Mouse (Mus musculus) midbrain, postnatal 0 days (tissue): ENCODE measurements around the gene BC052040. TPM values are rescaled to one million over a fixed set of nuclear protein-coding genes. Genes with fewer than 3 reads are reported as not detected.

Experiments
- ATAC-seq: fragments of 200-750 bp; cut with Nextera tagmentation; 2 replicates; pipeline ENCODE4 v1.8.0; 2017; ENCODE audit warnings: moderate number of reproducible peaks, mild to moderate bottlenecking, moderate TSS enrichment, moderate library complexity; ENCODE audit not compliant: low FRiP score
- DNase-seq: peaks from one replicate; pipeline ENCODE4 v3.0.0-alpha.2; 2015; ENCODE audit warnings: low spot score
- H3K27ac ChIP-seq: fragments of 300-500 bp; sonication (generic); 2 replicates; pipeline ENCODE4 v1.5.1; 2014; ENCODE audit warnings: low read depth, mild to moderate bottlenecking, low read length, mixed read lengths
- H3K27me3 ChIP-seq: fragments of 300-500 bp; sonication (generic); 2 replicates; pipeline ENCODE4 v1.6.1; 2014; ENCODE audit warnings: low read length, control low read depth, mixed read lengths; ENCODE audit not compliant: insufficient read depth
- H3K36me3 ChIP-seq: fragments of 300-500 bp; sonication (generic); 2 replicates; pipeline ENCODE4 v1.6.1; 2014; ENCODE audit warnings: low read length, control low read depth, mixed read lengths; ENCODE audit not compliant: insufficient read depth
- H3K4me1 ChIP-seq: fragments of 300-500 bp; sonication (generic); 2 replicates; pipeline ENCODE4 v1.6.1; 2014; ENCODE audit warnings: mild to moderate bottlenecking, control low read depth, antibody characterized with exemption, low read length, mixed read lengths; ENCODE audit not compliant: insufficient read depth
- H3K4me2 ChIP-seq: fragments of 300-500 bp; sonication (generic); 2 replicates; pipeline ENCODE4 v1.6.1; 2014; ENCODE audit warnings: low read depth, mild to moderate bottlenecking, low read length, mixed read lengths; ENCODE audit not compliant: poor library complexity, severe bottlenecking
- H3K4me3 ChIP-seq: fragments of 300-500 bp; sonication (generic); 2 replicates; pipeline ENCODE4 v1.5.1; 2014; ENCODE audit warnings: low read depth, mild to moderate bottlenecking, low read length, moderate library complexity
- H3K9ac ChIP-seq: fragments of 300-500 bp; sonication (generic); replicated peaks from 2 replicates; pipeline ENCODE4 v1.6.1; 2014; ENCODE audit warnings: mild to moderate bottlenecking, low read length, moderate library complexity, mixed read lengths; ENCODE audit not compliant: poor library complexity, severe bottlenecking
- H3K9me3 ChIP-seq: fragments of 300-500 bp; sonication (generic); 2 replicates; pipeline ENCODE4 v1.6.1; 2016; ENCODE audit warnings: low read length, control low read depth
- CTCF ChIP-seq: IDR thresholded peaks from 2 replicates; pipeline ENCODE4 v1.5.1; 2016; ENCODE audit warnings: antibody characterized with exemption, mild to moderate bottlenecking
- WGBS: fragments of 180-500 bp; shearing (Covaris S2); extraction: QIAGEN DNeasy Blood & Tissue Kit; methylation state at CpG from one replicate; pipeline ENCODE4 v1.1.7; 2014; 5-methylcytosine and 5-hydroxymethylcytosine counted together
- polyA plus RNA-seq: library from polyadenylated mRNA; unstranded; fragments of >200 nt; fragmentation: Nextera tagmentation; extraction: Ambion mirVana; gene quantifications from 2 replicates; pipeline ENCODE4 v1.2.1, GENCODE M21; 2015
- total RNA-seq: library from RNA; depleted of rRNA; stranded (reverse); fragments of >200 nt; gene quantifications from 2 replicates; pipeline ENCODE4 v1.2.3, GENCODE M21; 2014

The BC052040 gene
- total and polyA plus RNA-seq, 2 experiments from 2014 or later = 16.1 to 17.3 TPM

GRCm38 (mm10) chr2:115764595-115765305 is 183.2 kb downstream of the BC052040 start:
- H3K4me1 ChIP-seq = no peaks in the 10 kb centered on the region
- no peaks in the 10 kb centered on the region for H3K9me3 ChIP-seq
- no peak for TF ChIP-seq CTCF
- no peak overlapping the region for H3K4me2 ChIP-seq
- DNase-seq (no peak), ATAC-seq (no peak)
- no peak overlapping the region for H3K9ac ChIP-seq
- WGBS = 90% methylated on average over 8 of the region's 8 CpGs
- no peak overlapping the region for H3K27ac ChIP-seq
- H3K27me3 ChIP-seq = no peaks in the 10 kb centered on the region
- H3K36me3 ChIP-seq = no peaks in the 10 kb centered on the region
- no peak overlapping the region for H3K4me3 ChIP-seq

DNA sequence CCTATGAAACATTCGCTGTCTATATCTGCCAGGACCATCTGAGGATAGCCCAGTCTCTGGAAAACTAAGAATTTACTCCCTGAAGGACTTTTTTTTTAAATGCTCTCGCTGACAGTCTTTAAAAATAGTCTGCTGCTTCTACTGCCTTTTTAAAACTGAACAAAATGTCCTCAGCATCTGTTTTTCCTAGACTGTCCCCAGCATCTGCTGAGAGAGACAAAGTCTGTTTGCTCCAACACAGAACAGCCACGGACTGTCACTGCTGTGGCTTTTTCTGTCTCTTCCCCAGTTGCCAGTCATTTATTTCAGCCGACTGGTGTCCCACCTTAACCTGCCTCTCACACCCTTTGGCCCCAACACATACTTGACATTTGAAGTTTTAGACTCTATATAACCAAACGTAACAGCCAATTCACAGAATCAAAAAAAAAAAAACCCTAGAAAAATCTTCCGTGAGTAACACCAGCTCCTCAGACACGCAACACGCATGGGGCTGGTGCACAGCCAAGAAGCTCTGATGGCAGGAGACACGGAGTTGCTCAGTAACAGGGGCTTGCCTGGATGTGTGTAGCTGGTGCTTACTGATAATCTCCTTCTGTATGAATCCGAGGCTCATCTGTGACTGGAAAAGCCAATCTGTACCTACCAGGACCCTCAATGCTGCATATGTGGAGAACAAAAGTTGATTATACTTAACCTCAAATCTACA is 188.2 kb downstream of the BC052040 start:
- no peaks in the 10 kb centered on the region for H3K4me1 ChIP-seq
- WGBS = 94% methylated on average over 10 of the region's 10 CpGs
- H3K4me3 ChIP-seq = no peak overlapping the region
- no peaks in the 10 kb centered on the region for H3K9me3 ChIP-seq
- no peak for TF ChIP-seq CTCF
- no peaks in the 10 kb centered on the region for H3K36me3 ChIP-seq
- H3K4me2 ChIP-seq = no peak overlapping the region
- DNase-seq = no peak
- no peak overlapping the region for H3K9ac ChIP-seq
- no peak overlapping the region for H3K27ac ChIP-seq
- H3K27me3 ChIP-seq = no peaks in the 10 kb centered on the region
- ATAC-seq = no peak

DNA sequence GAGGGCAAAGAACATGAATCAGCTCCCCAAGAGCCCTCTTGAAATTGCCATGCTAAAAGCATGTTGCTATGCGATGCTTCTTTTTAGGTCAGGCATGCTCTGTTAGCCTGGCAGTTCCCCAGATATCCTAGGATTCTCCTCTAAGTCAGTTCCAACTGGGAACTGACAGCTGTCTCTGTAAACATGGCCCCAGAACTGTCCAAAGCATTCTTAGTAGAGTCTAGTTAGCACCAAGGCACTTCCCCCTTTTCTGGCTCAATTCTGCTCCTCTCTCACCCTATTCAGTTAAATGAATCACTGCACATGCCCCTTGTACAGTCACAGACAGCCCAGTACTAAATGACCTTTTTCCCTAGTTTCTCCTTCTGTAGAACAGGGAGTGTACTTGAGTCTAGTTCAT is 191.2 kb downstream of the BC052040 start:
- ATAC-seq (no peak), DNase-seq (peak; percentile 24)
- no peak overlapping the region for H3K4me2 ChIP-seq
- 88% methylated on average over 1 of the region's 1 CpGs for WGBS
- no peak overlapping the region for H3K27ac ChIP-seq
- H3K9me3 ChIP-seq = no peaks in the 10 kb centered on the region
- H3K36me3 ChIP-seq = no peaks in the 10 kb centered on the region
- H3K27me3 ChIP-seq = no peaks in the 10 kb centered on the region
- H3K4me3 ChIP-seq = no peak overlapping the region
- H3K4me1 ChIP-seq = no peaks in the 10 kb centered on the region
- no peak for TF ChIP-seq CTCF
- H3K9ac ChIP-seq = no peak overlapping the region

DNA sequence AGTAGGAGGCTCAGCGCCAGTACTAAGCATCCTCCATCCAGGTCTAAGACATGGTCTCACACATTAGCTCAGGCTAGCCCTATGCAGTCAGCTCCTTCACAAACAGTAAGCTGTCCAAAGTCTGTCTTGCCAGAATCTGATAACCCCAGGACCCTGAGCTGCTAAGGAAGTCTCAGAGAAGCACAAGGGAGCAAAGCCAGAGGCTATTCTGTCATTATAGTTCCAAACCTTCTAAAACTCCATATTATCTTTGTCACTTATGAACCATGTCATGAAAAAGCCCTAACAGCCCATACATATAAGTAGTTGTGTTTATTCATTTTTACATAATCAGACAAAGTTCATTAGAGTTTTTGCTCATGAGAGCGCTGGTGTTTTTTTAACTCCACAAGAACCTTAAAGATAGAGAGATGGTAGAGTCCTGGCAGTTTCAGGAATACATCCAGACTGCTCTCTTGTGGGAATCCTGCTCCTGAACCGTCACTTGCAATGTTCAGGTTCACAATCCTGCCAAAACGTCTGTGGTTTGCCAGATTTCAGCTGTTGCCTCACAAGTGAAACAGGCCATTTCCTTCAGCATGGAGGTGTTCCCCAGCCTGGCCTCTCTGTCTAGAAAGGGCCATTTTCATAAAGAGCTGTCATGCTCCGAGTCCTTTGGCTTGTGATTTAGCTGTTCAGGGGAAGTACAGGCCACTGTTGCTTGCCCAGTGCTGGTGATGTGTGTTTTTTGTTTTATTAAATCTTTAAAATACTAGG is 192.8 kb downstream of the BC052040 start:
- ATAC-seq (no peak), DNase-seq (no peak)
- Histone ChIP-seq H3K9me3 (no peaks in the 10 kb centered on the region), H3K9ac (no peak overlapping the region), H3K4me2 (no peak overlapping the region), H3K36me3 (no peaks in the 10 kb centered on the region), H3K4me3 (no peak overlapping the region), H3K27me3 (no peaks in the 10 kb centered on the region), H3K4me1 (no peaks in the 10 kb centered on the region), H3K27ac (no peak overlapping the region)
- no peak for TF ChIP-seq CTCF
- WGBS = 83% methylated on average over 5 of the region's 5 CpGs

GRCm38 (mm10) chr2:115775488-115776217 is 194.1 kb downstream of the BC052040 start:
- Histone ChIP-seq H3K27me3 (no peaks in the 10 kb centered on the region), H3K4me2 (no peak overlapping the region), H3K9ac (no peak overlapping the region), H3K27ac (no peak overlapping the region), H3K36me3 (no peaks in the 10 kb centered on the region), H3K9me3 (no peaks in the 10 kb centered on the region), H3K4me3 (no peak overlapping the region), H3K4me1 (no peaks in the 10 kb centered on the region)
- TF ChIP-seq CTCF = no peak
- DNase-seq (no peak), ATAC-seq (no peak)
- WGBS = 79% methylated on average over 8 of the region's 8 CpGs
